Mouse (Mus musculus) heart, postnatal 10 days (tissue): ENCODE data around the gene Fhad1. TPM values are rescaled to one million over a fixed set of nuclear protein-coding genes. Genes with fewer than 3 reads are reported as not detected.

Source experiments
- DNase-seq, 2 experiments: peaks; one replicate each; pipeline ENCODE4 v3.0.0; 2021
- intact Hi-C: fragments of 180-260 bp; cut with DNase I; formaldehyde crosslinking; loops from one replicate; pipeline ENCODE4 v1.15.1; 2025
- total RNA-seq, 2 experiments: library from RNA; stranded (reverse); gene quantifications; 2 replicates each; pipeline ENCODE4 v1.2.3; 2021

The Fhad1 gene
- total RNA-seq, 2 experiments from 2014 or later = 1.2 TPM; not detected in 1

DNA sequence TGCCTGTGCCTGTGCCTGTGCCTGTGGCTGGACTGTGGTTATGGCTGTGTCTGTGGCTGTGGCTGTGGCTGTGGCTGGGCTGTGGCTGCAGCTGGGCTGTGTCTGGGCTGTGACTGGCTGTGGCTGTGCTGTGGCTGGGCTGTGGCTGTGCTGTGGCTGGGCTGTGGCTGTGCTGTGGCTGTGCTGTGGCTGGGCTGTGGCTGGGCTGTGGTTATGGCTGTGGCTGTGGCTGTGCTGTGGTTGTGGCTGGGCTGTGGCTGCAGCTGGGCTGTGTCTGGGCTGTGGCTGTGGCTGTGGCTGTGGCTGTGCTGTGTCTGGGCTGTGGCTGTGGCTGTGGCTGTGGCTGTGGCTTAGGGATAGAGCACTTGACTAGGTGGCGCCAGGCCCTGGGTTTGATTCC, 26.7 kb downstream of the Fhad1 start:
- DNase-seq = no peak
- intact Hi-C loops = no loop called here

DNA sequence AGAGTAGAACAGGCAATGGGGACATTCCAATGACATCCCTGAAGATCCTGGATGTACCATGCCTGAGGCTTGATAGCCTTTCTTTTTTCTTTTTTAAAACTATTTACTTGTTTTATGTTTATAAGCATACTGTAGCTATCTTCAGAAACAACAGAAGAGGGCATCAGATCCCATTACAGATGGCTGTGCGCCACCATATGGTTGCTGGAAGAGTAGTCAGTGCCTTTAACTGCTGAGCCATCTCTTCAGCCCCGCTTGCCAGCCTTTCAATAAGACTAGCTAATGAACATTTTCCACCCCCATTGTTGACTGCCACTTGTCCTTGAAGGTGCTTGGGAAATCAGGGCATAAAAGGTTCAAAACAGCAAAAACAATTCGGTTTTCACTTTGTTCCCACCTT, 31.2 kb downstream of the Fhad1 start:
- DNase-seq = no peak
- intact Hi-C loops = no loop called here

DNA sequence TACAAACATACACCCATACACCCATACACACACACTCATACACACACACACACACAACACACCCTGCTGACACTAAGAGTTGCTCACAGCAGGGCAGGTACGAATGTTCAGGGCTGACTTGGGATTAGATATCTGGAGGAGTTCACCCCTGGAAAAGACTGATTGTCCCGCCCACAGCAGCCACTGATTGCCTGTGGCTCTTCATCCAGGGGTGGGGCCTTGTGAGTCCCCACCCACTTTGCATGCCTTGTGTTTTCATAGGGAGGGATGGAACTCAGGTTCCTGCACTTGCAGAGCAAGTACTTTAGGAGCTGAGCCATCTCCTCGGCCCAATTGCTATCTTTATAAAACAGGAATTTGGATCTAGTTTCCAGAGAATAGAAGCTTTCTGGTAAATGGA, 33.4 kb downstream of the Fhad1 start:
- intact Hi-C loops = no loop called here
- no peak for DNase-seq

DNA sequence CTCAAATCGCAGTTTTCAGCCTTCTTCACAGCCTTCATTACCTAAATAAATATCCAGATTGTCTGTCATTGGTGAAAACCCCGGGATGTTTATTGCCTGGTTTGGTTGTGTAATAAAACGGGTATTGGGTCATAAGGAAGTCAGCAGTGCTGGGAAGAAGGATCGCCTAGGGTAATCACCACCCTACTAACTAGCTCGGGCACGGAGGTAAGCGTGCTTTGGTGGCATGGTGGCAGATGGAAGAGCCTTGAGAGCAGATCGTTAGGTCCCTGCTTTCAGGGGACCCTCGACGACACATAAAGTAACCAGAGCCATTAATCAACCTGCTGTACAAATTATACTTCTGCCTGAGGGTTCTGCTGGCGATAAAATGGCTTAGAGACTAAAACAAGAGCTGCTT, 36.3 kb downstream of the Fhad1 start:
- intact Hi-C loops = no loop called here
- no peak for DNase-seq

DNA sequence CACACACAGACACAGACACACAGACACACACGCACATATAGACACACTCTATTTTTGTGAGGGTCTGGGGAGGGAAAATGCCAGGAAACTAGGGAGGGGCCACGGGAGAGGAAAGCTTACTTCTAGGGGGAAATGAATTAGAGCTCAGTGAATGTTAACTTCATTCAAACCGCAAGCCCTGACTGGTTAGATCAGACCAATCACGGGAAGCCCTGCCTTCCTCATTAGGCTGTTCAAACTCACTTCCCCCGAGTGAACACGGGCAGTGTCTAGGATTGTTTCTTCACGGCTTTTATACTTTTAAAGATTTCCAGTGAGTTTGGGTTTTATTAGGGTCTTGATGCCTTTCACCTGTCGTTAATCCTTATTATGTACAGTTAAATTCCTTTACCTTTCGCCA, 37.5 kb downstream of the Fhad1 start:
- no peak for DNase-seq
- intact Hi-C loops = no loop called here

DNA sequence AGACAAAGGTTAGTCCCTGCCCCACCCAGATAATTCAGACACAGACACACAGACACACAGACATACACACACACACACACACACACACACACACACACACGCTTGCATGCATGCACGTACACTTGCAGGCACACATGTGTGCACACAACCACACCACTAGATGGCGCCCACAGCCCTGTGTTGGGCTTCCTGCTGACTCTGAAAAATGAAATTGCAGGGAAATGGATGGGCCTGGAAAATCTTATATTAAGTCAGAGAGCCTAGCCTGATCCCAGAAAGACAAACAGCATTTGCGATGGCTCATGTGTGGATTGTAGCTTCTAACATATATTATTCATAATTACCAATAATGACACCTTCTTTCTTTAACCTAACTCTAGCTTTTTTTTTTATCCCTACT, 38.7 kb downstream of the Fhad1 start:
- peak in 1 of 2 experiments; percentile 58 for DNase-seq

DNA sequence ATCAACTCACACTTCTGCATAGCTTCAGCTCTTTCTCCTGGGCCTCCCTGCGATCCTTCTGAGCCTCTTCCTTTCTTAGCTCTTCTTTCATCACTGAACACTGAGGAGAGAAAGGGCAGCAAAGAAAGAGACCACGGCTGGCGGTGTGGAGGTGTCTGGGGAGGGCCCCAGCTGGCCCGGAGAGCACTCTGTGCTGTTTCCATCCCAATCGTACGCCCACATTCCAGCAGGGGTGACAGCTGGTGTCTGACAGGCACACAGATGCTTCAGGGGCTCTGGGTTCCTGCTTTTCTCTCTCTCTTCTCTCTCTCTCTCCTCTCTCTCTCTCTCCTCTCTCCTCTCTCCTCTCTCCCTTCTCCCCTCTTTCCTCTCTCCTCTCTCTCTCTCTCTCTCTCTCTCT, 50.3 kb downstream of the Fhad1 start:
- intact Hi-C loops = no loop called here
- no peak for DNase-seq

More for the DNA sequence above, 38.7 kb downstream of the Fhad1 start:
- intact Hi-C loops = no loop called here

DNA sequence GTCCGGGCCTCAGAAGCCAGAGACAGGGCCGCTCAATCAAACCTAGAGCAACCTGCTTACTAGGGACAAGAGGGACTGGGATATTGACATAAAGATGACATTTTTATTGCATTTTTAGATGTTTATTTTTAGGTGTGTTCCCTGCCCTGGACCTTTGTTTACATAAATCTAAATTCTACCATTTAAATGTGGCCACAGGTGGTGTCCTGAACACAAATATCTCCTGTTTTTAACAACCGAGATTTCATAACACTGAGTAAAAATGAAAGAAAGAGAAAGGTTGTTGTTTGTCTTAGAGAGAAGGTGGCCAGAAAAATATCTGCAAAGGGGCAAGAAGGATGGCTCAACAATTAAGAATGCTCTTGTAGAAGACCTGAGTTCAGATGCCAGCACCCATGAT, 51.0 kb downstream of the Fhad1 start:
- intact Hi-C loops = no loop called here
- DNase-seq = no peak

DNA sequence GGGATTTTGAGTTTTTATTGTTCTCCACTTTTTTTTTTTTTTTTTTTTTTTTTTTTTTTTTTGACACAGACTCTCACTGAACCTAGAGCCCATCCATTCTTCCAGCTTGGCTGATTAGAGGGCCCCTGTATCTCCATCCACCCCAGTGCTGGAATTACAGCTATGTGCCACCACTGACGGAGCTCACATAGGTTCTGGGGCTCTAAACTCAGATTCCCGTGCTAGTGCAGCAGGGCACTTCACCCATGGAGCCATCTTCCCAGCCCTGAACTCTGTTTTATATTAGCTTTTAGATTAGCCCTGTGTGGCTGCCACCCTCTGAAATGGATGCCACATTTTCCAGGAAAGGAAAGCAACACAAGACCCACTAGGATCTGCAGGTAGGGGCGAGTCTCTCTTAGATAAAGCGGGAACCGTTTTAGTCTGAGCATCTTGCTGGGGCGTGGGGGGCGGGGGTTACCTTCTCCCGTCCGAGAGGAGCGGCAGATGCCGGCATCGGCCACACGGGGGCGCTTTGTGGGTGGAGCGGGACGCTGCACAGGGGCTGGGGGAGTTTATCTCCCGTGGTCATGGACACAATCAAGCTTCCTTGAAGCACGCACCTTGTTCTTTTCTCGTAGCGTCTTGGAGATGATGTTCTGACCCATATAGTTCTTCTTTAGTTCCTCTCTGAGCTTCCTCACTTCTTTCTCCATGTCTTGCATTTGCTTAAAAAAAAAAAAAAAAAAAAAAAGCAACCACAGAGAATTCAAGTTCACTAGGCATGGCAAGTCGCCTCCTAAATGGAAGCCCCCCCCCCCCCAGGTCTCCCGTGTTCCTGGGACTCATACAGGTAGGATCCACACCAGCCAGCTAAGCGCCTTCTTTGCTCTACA, 51.8 kb downstream of the Fhad1 start:
- DNase-seq = peak; percentile 38 to 69
- intact Hi-C loops = no loop called here

DNA sequence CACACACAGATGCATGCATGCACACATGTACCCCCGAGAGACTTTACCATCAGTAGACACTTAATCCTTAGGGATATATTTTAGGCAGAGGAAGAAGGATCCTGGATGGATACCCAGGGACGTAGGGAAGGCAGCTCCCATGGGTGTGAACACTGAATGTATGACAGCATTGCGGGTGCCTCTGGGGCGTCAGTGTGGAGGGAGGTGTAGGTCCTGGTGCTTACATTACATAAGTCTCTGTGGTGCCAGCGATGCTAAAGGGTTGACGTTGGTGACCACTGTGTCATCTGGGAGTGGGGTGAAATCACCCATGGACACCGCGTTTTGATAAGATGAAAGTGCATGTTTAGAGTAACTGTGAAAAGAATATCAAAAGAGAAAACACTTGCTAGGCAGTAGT, 54.8 kb downstream of the Fhad1 start:
- intact Hi-C loops = no loop called here
- no peak for DNase-seq

DNA sequence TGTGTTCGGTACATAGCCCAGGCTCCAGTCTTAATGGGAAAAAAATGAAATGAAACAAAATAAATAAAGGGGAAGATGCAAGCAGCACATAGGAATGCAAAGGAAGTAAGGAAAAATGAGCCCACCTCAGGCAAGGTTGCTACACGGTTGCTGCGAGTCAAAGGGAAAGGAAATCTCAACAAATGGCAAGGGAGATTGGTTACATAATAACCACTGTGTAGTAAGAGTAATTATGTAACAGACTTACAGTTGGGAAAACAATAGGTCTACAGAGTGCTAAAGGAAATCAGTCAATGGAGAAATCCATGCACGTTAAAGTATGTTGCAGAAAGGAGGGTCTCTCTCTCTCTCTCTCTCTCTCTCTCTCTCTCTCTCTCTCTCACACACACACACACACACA, 55.3 kb downstream of the Fhad1 start:
- no peak for DNase-seq
- intact Hi-C loops = loop anchor here (5.0 kb wide), 1 partner anchor 342 kb away; the partner anchor contains the start of gene Tmem82

DNA sequence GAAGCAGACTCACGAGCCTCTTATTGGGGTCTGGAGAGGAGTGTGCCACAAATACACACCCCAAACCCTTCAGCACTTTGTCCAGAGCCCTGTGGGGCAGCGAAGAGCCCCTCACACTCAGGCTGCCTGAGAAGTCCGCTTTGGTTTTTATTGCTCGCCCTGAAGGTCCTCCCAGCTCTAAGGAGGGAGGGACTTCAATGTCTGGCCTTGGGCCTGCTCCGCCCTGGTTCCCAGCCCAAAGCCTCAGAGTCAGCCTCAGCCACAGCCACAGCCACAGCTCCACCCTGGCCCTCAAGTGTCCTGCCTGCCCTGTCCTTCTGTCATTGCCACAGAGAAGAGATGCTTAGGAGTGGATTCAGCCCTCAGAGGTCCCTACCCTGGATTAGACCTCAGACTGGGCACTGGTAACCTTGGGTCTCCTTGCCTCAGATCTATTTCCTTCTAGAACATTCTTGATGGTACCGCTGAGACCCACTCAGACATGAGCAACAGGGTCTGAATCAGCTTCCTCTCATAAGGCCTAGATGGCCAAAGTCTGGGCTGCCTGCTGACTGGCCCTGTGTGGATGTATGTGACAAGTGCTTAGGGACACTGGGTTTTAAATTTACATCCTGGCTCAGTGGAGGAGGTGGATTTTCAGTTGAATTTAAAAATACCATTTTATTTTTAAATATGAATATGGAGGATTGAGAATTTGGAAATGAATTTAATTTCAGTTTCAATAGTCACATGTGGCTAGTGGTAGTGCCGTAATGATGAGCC, 56.1 kb downstream of the Fhad1 start:
- peak in 1 of 2 experiments; percentile 37 for DNase-seq
- intact Hi-C loops = loop anchor here (1.0 to 5.0 kb wide), 2 partner anchors 101 to 341 kb away; partner anchors contain the start of gene Tmem82

DNA sequence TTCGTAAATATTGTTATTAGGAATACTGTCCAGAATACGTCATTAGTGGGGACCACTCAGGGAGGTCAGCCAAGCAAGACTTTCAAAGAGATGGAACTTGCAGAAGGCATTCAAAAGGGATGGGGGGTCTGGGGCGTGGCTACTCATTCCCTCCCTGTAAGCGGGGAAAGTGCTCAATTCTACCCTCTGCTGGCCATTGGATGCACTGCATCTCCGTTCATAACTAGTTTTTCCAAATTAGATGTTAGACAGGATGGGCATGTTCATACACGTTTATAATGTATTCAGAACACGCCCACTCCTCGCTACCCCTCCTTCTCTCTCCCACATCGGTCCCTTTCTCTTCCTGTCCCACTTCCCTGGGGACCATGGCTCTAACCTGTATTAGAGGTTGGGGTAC, 56.7 kb downstream of the Fhad1 start:
- DNase-seq = peak; percentile 77 to 88
- intact Hi-C loops = loop anchor here (1.0 to 5.0 kb wide), 2 partner anchors 101 to 341 kb away; partner anchors contain the start of gene Tmem82

DNA sequence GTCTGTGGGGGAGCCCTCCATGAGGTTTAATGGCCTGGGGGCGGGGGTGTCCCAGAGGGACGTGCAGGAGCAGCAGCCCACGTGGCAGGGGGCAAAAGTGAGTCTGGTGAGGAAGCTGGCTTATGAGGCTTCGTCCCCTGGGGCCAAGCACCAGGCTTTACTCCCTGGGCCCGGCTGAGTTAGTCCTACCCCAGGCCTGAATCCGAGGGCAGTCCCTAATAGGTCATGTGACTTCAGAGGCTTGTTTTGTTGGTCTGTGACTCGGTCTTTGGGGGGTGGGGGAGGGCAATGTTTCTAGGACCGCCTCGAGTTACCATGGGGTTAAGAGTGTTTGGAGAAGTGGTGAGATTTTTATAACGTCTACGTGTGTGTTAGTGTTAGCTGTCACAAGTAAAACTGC, 57.1 kb downstream of the Fhad1 start:
- DNase-seq = no peak
- intact Hi-C loops = loop anchor here (1.0 to 5.0 kb wide), 2 partner anchors 100 to 340 kb away; partner anchors contain the start of gene Tmem82

DNA sequence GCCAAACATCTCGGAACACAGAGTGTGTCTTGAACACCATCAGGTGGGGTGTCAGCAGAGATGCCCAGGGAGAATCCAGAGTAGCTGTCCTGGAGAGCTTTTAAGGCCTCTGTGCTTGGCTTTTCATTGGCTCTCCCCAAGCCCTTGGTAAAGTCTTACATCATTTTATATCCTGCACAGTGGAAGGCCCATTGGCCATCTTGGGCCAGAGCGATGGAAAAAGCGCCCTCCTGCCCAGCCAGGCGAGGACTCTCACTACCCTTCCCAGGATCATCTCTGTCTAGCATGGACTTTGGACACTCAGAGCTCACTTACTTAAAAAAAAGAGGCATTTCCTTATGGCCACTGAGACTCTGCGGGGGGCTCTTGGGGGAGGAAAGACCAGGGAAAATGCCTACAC, 58.0 kb downstream of the Fhad1 start:
- intact Hi-C loops = loop anchor here (5.0 kb wide), 1 partner anchor 340 kb away; the partner anchor contains the start of gene Tmem82
- no peak for DNase-seq

DNA sequence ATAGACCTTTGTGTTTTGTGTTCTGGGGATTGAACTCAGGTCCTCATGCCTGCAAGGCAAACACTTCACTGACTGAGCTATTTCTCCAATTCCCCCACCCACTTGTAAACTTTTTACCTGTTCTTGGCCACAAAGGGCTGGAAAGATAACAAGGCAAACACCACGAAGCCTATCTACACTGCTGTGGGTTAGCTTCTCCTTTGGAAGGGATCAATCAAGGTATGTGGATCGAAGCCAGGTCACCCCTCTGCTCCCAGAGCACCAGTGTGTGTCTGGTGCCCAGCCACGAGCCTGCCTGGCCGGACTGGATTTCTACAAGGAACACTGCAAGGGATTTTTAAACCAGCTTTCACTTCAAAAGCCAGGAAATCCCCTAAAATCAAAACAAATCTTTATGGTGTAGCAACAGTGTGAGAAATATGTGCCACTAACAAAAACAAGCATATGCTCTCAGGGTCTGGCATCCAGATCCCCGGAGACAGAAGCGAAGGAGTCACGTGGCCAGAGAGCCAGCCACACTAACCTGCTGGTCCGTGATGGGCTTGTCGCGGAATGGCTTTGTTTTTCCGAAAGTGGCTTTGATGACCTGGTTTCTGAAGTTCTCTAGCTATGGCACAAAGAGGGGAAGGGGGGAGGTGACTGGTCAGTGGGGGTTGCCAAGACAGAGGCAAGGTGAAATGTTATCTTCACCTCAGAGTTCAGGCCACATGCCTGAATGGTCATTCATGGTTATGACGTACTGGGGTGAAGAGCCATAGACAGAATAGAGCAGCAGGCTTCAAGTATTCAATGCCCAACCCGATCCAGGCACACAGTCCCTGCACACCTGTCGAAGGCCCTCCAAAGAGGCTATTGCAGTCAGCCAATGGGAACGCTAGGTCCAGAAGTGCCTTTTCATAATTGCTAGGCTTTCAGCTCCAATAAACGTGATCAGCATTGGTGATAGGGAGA, 59.8 kb downstream of the Fhad1 start:
- no peak for DNase-seq
- intact Hi-C loops = loop anchor here (5.0 kb wide), 1 partner anchor 338 kb away; the partner anchor contains the start of gene Tmem82

DNA sequence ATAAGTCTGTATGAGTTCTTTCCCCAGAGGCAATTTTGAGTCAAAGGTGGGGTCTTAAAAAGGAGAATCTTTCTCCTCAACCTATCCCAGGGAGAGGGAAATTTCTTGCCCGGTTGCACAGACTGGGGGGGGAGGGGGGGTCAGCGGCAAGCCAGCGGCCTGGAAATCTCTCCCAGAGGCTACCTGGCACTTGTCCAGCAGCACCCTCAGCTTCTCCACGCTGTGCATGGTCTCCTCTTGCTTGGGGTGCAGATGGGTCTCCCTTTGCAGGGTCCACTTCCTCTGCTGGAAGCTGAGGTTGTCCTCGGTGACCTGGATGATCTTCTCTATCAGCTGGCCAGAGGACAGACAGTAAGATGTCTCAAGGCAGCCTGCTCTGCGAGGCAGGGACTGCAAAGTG, 61.0 kb downstream of the Fhad1 start:
- no peak for DNase-seq
- intact Hi-C loops = no loop called here

DNA sequence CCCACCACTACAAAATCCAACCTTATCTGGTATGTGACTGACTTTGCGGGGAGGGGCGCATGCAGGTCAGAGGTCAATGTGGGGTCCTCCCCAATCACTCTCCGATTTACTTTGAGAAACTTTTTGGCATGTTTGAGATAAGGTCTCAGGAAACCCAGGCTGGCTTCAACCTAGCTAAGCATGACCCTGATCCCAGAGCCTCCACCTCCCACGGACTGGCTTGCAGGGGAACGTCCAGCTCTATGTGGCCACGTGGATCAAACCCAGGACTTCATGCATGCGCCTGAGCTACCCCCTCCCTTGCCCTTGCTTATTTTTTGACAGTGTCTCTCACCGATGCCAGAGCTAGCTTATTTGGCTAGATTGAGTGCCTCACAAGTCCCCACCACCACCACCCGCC, 61.6 kb downstream of the Fhad1 start:
- DNase-seq = no peak
- intact Hi-C loops = no loop called here

DNA sequence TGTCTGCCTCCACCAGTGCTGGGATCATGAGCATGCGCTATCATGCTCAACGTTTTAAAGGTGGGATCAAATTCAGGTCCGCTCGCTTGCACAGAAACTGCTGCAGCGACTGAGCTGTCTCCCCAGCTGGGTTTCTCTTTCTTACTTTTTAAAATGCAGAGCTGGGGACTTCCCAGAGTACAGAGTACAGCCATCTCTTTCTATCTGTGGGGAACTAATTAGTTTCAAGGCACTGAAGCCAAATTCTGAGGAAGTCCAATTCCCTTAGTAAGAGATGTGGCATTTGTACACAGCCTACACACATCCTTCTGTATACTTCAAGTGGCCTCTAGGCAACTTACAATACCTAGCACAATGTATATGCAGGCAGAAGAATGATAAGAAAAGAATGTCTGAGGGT, 62.1 kb downstream of the Fhad1 start:
- intact Hi-C loops = no loop called here
- no peak for DNase-seq

DNA sequence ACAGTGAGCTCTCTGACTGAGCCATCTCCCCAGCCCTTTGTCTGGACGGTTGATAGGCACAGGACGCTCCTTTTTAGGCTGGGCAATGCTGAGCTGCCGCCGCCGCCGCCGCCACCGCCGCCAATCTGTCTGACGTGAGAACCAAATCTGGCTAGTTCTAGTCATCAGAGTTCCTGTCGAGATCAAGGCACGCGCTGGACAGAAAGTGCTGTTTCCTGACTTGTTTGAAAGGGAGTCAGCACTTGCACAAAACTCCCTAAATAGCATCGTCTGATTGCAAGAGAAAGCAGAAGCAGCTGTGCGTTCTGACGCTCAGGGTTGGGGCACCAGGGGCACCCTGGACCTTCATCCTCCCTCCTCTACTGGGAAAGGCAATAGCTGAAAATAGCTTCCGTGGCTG, 62.8 kb downstream of the Fhad1 start:
- peak; percentile 57 to 65 for DNase-seq
- intact Hi-C loops = no loop called here
